Mouse (Mus musculus) G1E (cell line): ENCODE measurements around the gene Zfp991.
"Not testable (repeated sequence)": the region's sequence is repeated elsewhere in the genome, so short reads cannot be mapped to it uniquely, and the experiment has no call there.

Experiments
- CTCF ChIP-seq: IDR thresholded peaks from 2 replicates; pipeline ENCODE4 v1.5.1; 2012; ENCODE audit warnings: low read depth, low read length, inconsistent platforms, mixed read lengths
- GATA1 ChIP-seq: IDR thresholded peaks from 2 replicates; pipeline ENCODE4 v1.6.1; 2012; ENCODE audit warnings: borderline replicate concordance, low read length, inconsistent platforms, mixed read lengths
- GATA2 ChIP-seq: IDR thresholded peaks from 2 replicates; pipeline ENCODE4 v1.6.1; 2012; ENCODE audit warnings: low read depth, low read length, inconsistent platforms, borderline replicate concordance
- POLR2AphosphoS5 ChIP-seq: IDR thresholded peaks from 2 replicates; pipeline ENCODE4 v1.6.1; 2012; ENCODE audit warnings: low read depth, low read length, inconsistent platforms; ENCODE audit not compliant: insufficient replicate concordance

DNA sequence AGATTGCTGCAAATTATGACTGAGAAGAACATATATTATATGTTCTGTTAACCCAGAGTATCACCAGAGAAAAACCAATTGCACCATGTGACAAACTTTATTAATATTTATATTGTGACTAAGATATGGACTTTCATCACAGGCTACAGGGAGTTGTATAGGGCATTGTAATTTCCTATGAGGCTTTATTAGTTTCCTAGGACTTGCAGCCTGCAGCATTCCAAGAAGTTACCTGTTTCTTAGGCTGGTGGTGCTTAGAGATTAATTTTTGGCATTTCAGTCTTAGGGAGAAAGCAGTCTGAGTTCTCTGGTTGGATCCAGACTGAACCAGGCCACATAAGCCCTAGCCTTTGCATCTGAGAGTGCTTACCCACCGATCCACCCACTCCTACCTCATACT is 82.4 kb downstream of the Zfp991 start:
- TF ChIP-seq POLR2AphosphoS5, CTCF, GATA1, GATA2: not testable (repeated sequence)
